Mouse (Mus musculus): ENCODE measurements around the gene Rem2. TPM values are rescaled to one million over a fixed set of nuclear protein-coding genes. Genes with fewer than 3 reads are reported as not detected.

Gene Rem2
- total and polyA plus RNA-seq, 3 experiments = 4.8 to 38.8 TPM; not detected in 1

DNA sequence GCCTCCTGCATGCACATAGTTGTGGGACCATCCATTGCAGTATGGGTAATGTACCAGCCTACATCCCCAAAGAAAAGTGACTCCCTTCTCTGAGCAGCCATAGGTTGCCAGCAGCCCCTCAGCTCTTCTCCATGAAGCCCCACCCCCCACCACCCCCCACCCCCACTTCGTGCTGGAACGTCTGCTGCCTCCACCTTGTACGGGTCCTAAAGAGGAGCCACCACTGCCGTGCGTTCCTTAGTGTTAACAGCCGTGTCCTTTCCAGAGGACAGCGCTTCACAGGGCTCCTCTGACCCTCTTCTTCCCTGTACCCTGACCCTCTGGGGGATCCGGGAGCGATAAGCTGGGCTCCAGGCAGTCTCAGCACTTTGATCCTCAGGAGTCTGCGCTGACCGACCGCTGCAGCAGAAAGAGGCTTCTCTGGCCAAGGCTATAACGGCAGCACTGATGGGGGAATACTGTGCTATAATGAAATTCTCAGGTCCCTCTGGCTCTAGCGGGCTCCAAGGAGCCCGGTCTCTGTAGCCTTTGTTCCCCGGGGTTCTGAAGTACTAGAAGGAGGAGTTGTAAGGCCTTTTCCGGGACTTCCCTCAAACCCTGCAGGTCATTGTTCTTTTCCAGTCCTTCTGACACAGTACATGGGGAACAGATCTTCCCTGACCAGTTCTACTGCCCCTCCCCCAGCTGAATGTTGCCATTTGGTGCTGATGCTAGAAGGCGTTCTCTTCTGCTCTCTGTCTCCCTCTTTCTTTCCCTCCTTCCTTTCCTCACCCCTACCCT, 51.5 kb downstream of the Rem2 start:
- Histone ChIP-seq H3K27ac (ENCODE audit: control insufficient read depth, low read depth, low read length) (no peak overlapping the region), H3K4me3 (ENCODE audit: control insufficient read depth in 1 of 2, insufficient read depth in 1 of 2, low read depth in 2 of 2, low read length in 2 of 2) (no peak overlapping the region), H3K4me1 (ENCODE audit: control insufficient read depth in 1 of 2, insufficient read depth in 2 of 2, low read length in 2 of 2) (no peaks in the 10 kb centered on the region), H3K36me3 (ENCODE audit: control insufficient read depth in 1 of 2, insufficient read depth in 2 of 2, low read length in 2 of 2) (no peaks in the 10 kb centered on the region), H3K79me2 (ENCODE audit: control insufficient read depth, insufficient read depth, low read length, poor library complexity) (no peaks in the 10 kb centered on the region; the same call in 1 of the 2 replicates), H3K27me3 (ENCODE audit: control insufficient read depth in 1 of 2, insufficient read depth in 2 of 2, low read length in 2 of 2) (no peaks in the 10 kb centered on the region), H3K9ac (ENCODE audit: control insufficient read depth, low read depth, low read length, poor library complexity, severe bottlenecking) (no peak overlapping the region), H3K9me3 (replicated peaks; ENCODE audit: insufficient read depth, low read length) (no peaks in the 10 kb centered on the region)
- DNase-seq (ENCODE audit: low read depth, low spot score) = no peak
- no peak for TF ChIP-seq HCFC1 (IDR thresholded peaks at IDR 0.05; ENCODE audit: low read depth, low read length)
- no peak for TF ChIP-seq TBP (IDR thresholded peaks at IDR 0.05; ENCODE audit: low read depth, low read length)
- no peak for TF ChIP-seq ZC3H11A (IDR thresholded peaks at IDR 0.05; ENCODE audit: low read depth, low read length)
- TF ChIP-seq ELF1 (IDR thresholded peaks at IDR 0.05; ENCODE audit: low read depth, low read length) = no peak
- TF ChIP-seq GABPA (IDR thresholded peaks at IDR 0.05; ENCODE audit: low read depth, low read length) = no peak
- TF ChIP-seq RCOR1 (IDR thresholded peaks at IDR 0.05; ENCODE audit: low read depth, low read length) = no peak
- TF ChIP-seq ZKSCAN1 (IDR thresholded peaks at IDR 0.05; ENCODE audit: low read depth, low read length) = no peak
- TF ChIP-seq MAX (IDR thresholded peaks at IDR 0.05; ENCODE audit: low read length) = no peak
- no peak for TF ChIP-seq MXI1 (IDR thresholded peaks at IDR 0.05; ENCODE audit: low read depth, low read length)
- TF ChIP-seq MAZ (IDR thresholded peaks at IDR 0.05; ENCODE audit: low read depth, low read length) = no peak
- no peak for TF ChIP-seq MAFK (IDR thresholded peaks at IDR 0.05; ENCODE audit: borderline replicate concordance, low read depth, low read length)
- TF ChIP-seq NELFE (IDR thresholded peaks at IDR 0.05; ENCODE audit: low read depth, low read length) = no peak
- no peak for TF ChIP-seq MEF2A (IDR thresholded peaks at IDR 0.05; ENCODE audit: extremely low read depth, insufficient replicate concordance, low read depth, low read length, poor library complexity, severe bottlenecking)
- no peak for TF ChIP-seq E2F4 (IDR thresholded peaks at IDR 0.05; ENCODE audit: borderline replicate concordance, low read depth, low read length)

DNA sequence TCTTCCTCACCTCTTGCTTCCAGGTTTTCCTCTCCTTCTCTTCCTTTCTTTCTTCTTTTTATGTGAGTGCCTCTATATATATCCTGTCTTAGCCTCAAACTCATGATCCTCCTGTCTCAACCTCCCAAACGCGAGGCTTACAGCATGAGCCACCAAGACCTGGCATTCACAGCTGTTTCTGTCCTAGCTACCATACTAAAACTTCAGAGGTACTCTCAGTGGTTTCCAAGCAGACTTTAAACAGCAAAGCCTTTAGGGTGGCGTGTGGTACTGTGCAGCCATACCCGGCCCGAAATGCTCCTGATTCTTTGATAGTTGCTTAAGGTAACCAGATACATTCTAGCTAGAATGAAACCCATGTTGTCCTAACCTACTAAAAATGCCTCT, 52.1 kb downstream of the Rem2 start:
- no peak for DNase-seq (ENCODE audit: low read depth, low spot score)
- no peak overlapping the region for H3K9ac ChIP-seq (ENCODE audit: control insufficient read depth, low read depth, low read length, poor library complexity, severe bottlenecking)
- H3K4me1 ChIP-seq (ENCODE audit: control insufficient read depth in 1 of 2, insufficient read depth in 2 of 2, low read length in 2 of 2) = no peaks in the 10 kb centered on the region
- no peaks in the 10 kb centered on the region; the same call in 1 of the 2 replicates for H3K79me2 ChIP-seq (ENCODE audit: control insufficient read depth, insufficient read depth, low read length, poor library complexity)
- no peak overlapping the region for H3K27ac ChIP-seq (ENCODE audit: control insufficient read depth, low read depth, low read length)
- no peaks in the 10 kb centered on the region for H3K27me3 ChIP-seq (ENCODE audit: control insufficient read depth in 1 of 2, insufficient read depth in 2 of 2, low read length in 2 of 2)
- no peaks in the 10 kb centered on the region for H3K9me3 ChIP-seq (replicated peaks; ENCODE audit: insufficient read depth, low read length)
- no peak overlapping the region for H3K4me3 ChIP-seq (ENCODE audit: control insufficient read depth in 1 of 2, insufficient read depth in 1 of 2, low read depth in 2 of 2, low read length in 2 of 2)
- no peak for TF ChIP-seq ZMIZ1 (IDR thresholded peaks at IDR 0.05; ENCODE audit: low read depth, low read length)
- TF ChIP-seq UBTF (IDR thresholded peaks at IDR 0.05; ENCODE audit: borderline replicate concordance, insufficient read depth, low read depth, low read length) = no peak
- TF ChIP-seq CHD1 (IDR thresholded peaks at IDR 0.05; ENCODE audit: low read depth, low read length) = no peak
- TF ChIP-seq RCOR1 (IDR thresholded peaks at IDR 0.05; ENCODE audit: low read depth, low read length) = no peak
- TF ChIP-seq NELFE (IDR thresholded peaks at IDR 0.05; ENCODE audit: low read depth, low read length) = no peak
- no peak for TF ChIP-seq HCFC1 (IDR thresholded peaks at IDR 0.05; ENCODE audit: low read depth, low read length)
- no peak for TF ChIP-seq MXI1 (IDR thresholded peaks at IDR 0.05; ENCODE audit: low read depth, low read length)
- TF ChIP-seq POLR2A (IDR thresholded peaks at IDR 0.05; ENCODE audit: control insufficient read depth in 1 of 2, insufficient read depth in 1 of 2, low read depth in 1 of 2, low read length in 2 of 2, poor library complexity in 1 of 2) = no peak
- no peak for TF ChIP-seq MAZ (IDR thresholded peaks at IDR 0.05; ENCODE audit: low read depth, low read length)
- no peak for TF ChIP-seq ELF1 (IDR thresholded peaks at IDR 0.05; ENCODE audit: low read depth, low read length)
- no peak for TF ChIP-seq EP300 (IDR thresholded peaks at IDR 0.05; ENCODE audit: low read depth in 1 of 2, low read length in 2 of 2)
- TF ChIP-seq KAT2A (conservative IDR thresholded peaks at IDR 0.05; ENCODE audit: low read depth, low read length) = no peak
- TF ChIP-seq ZKSCAN1 (IDR thresholded peaks at IDR 0.05; ENCODE audit: low read depth, low read length) = no peak
- no peaks in the 10 kb centered on the region for H3K36me3 ChIP-seq (ENCODE audit: control insufficient read depth in 1 of 2, insufficient read depth in 2 of 2, low read length in 2 of 2)

Measured in MEL (cell line).